Mouse (Mus musculus) thymus, postnatal 25 days (tissue): Measurements from ENCODE around the gene Dixdc1.
A peak's percentile ranks its signal among the peaks of the same experiment; 100 is the strongest.

Experiments
- DNase-seq: peaks from one replicate; pipeline ENCODE4 v3.0.0; 2022

The Dixdc1 gene

GRCm38 (mm10) chr9:50738914-50739870 is at the start of gene Dixdc1:
Dixdc1 (minus strand) TSS chr9:50739517.
- DNase-seq: peak; percentile 82

- DNase-seq: peak; percentile 70
Observed at GRCm38 (mm10) chr9:50782155-50782554, 42.8 kb upstream of the Dixdc1 start.

- DNase-seq: no peak
Observed at GRCm38 (mm10) chr9:50776162-50776760, 36.9 kb upstream of the Dixdc1 start.

- DNase-seq: peak; percentile 38
Observed at GRCm38 (mm10) chr9:50775662-50776126, 36.4 kb upstream of the Dixdc1 start.

GRCm38 (mm10) chr9:50774991-50775612 is 35.8 kb upstream of the Dixdc1 start, which contains the start of the genes Alg9 and 1110032A03Rik:
Alg9 (plus strand) TSS chr9:50775019.
1110032A03Rik (minus strand) TSS chr9:50775520.
- DNase-seq: peak; percentile 90

GRCm38 (mm10) chr9:50774026-50774462 is 34.7 kb upstream of the Dixdc1 start:
- DNase-seq: no peak

GRCm38 (mm10) chr9:50770011-50770410 is 30.7 kb upstream of the Dixdc1 start:
- DNase-seq: no peak

- peak; percentile 98 for DNase-seq
Observed at GRCm38 (mm10) chr9:50768107-50769002, 29.0 kb upstream of the Dixdc1 start, which contains the start of gene Fdxacb1. Fdxacb1 (plus strand) TSS chr9:50768236.

GRCm38 (mm10) chr9:50767531-50768106 is 28.3 kb upstream of the Dixdc1 start:
- DNase-seq: peak; percentile 9

- DNase-seq: no peak
Observed at GRCm38 (mm10) chr9:50763331-50763730, 24.0 kb upstream of the Dixdc1 start.

- DNase-seq: no peak
Observed at GRCm38 (mm10) chr9:50761520-50762243, 22.4 kb upstream of the Dixdc1 start.

- DNase-seq: no peak
Observed at GRCm38 (mm10) chr9:50756711-50757110, 17.4 kb upstream of the Dixdc1 start.

GRCm38 (mm10) chr9:50753947-50754346 is 14.6 kb upstream of the Dixdc1 start:
- DNase-seq: no peak

- no peak for DNase-seq
Observed at GRCm38 (mm10) chr9:50752784-50753615, 13.7 kb upstream of the Dixdc1 start.

- no peak for DNase-seq
Observed at GRCm38 (mm10) chr9:50752054-50752602, 12.8 kb upstream of the Dixdc1 start, which contains the start of gene Hspb2. Hspb2 (minus strand) TSS chr9:50752354.

GRCm38 (mm10) chr9:50751323-50751722 is 12.0 kb upstream of the Dixdc1 start, which contains the start of gene Cryab:
Cryab (plus strand) TSS chr9:50751325.
- DNase-seq: no peak

- DNase-seq: no peak
Observed at GRCm38 (mm10) chr9:50750706-50751105, 11.4 kb upstream of the Dixdc1 start.

- no peak for DNase-seq
Observed at GRCm38 (mm10) chr9:50746214-50746677, 6.9 kb upstream of the Dixdc1 start, which contains the start of gene 2310030G06Rik. 2310030G06Rik (minus strand) TSS chr9:50746536.

GRCm38 (mm10) chr9:50745806-50746205 is 6.5 kb upstream of the Dixdc1 start:
- no peak for DNase-seq
